Comparison of ENCODE assay signal across 8 mouse cellular contexts in the genomic region with DNA sequence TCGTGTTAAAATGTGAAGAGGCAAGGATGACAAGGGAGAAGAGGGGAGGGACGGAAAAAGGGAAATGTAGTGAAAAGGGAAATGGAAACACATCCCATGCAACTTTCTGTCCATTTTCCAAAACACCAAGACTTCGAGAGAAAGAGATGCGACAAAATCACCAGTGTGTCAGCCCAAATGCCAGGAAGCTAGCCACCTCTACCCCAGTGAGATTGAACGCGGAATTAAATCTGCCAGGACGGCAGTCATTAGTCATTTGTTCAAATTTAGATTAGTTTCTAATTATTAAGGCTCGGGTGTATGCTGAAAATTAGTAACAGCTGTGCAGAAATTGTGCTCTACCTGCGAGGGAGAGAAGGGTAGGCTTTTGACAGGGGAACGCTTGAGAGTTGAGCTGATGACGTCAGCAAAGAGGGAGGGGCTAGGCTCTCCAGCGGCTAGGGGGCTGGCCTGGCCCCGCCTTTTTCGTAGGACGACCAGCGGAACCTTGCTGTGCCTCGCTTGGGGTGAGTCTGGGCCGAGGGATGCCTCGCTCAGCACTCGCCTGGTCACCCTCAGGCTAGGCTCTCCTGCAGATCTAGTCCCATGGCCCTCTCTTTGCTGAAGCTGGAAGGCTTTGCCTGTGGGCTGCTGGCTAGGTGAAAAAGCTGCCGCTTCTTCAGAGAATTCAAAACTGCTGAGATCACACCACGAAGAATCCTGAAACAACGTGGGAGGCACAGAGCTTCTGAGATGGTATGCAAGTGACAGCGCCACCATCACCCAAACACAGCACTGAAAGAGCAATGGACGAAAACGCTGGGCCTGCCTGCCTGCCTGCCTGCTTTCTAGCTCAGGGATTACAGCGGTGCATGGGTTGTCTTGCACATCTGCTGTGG. TPM values are rescaled to one million over a fixed set of nuclear protein-coding genes. Genes with fewer than 3 reads are reported as not detected.
DNase-seq lines count a peak whose midpoint lies in the region; ATAC-seq and TF ChIP-seq lines count a peak whose summit lies in the region.

No protein-coding gene starts in this region.

- peaks cover 15% of the 10 kb centered on the region for H3K36me3 ChIP-seq in embryonic facial prominence, embryonic 14.5 days (ENCODE audit: control insufficient read depth, insufficient read depth, low read length)
- H3K36me3 ChIP-seq in heart, embryonic 11.5 days (ENCODE audit: control insufficient read depth, insufficient read depth, low read length), result no peaks in the 10 kb centered on the region
- peaks cover 22% of the 10 kb centered on the region for H3K36me3 ChIP-seq in kidney, embryonic 15.5 days
- H3K36me3 ChIP-seq in limb, embryonic 14.5 days (ENCODE audit: control insufficient read depth, insufficient read depth, low read length), result peaks cover 2% of the 10 kb centered on the region; the same call in 1 of the 2 replicates
- H3K36me3 ChIP-seq in midbrain, embryonic 14.5 days (ENCODE audit: control insufficient read depth, insufficient read depth, low read length), result 0 out of 2 replicates have a peak, but pooled peaks cover 5% of the 10 kb centered on the region

- peak overlapping the region; percentile 42 for H3K4me3 ChIP-seq in embryonic facial prominence, embryonic 14.5 days (ENCODE audit: low read depth, low read length)
- peak overlapping the region; percentile 50 for H3K4me3 ChIP-seq in heart, embryonic 11.5 days (ENCODE audit: low read depth, low read length)
- H3K4me3 ChIP-seq in kidney, embryonic 15.5 days (replicated peaks), result peak overlapping the region; percentile 39
- peak overlapping the region; percentile 46 for H3K4me3 ChIP-seq in limb, embryonic 14.5 days (replicated peaks; ENCODE audit: low read length)
- H3K4me3 ChIP-seq in midbrain, embryonic 14.5 days (replicated peaks; ENCODE audit: low read depth, low read length), result peak overlapping the region; percentile 45

- TF ChIP-seq POLR2A in limb, embryonic 14.5 days (IDR thresholded peaks at IDR 0.05; ENCODE audit: borderline replicate concordance, extremely low read depth, insufficient read depth, insufficient read length), result no peak

- peak; percentile 91 for ATAC-seq in embryonic facial prominence, embryonic 14.5 days (ENCODE audit: low read depth)
- peak; percentile 74 for ATAC-seq in heart, embryonic 11.5 days (replicated peaks; ENCODE audit: insufficient number of reproducible peaks, low FRiP score, low TSS enrichment)
- ATAC-seq in kidney, embryonic 15.5 days (replicated peaks; ENCODE audit: low FRiP score), result peak; percentile 93
- peak; percentile 89 for ATAC-seq in limb, embryonic 14.5 days (ENCODE audit: low FRiP score, low read depth)
- ATAC-seq in midbrain, embryonic 14.5 days (ENCODE audit: low FRiP score, low TSS enrichment), result peak; percentile 93

- H3K27ac ChIP-seq in embryonic facial prominence, embryonic 14.5 days (replicated peaks; ENCODE audit: low read depth, low read length), result no peak overlapping the region; the same call in 1 of the 2 replicates
- H3K27ac ChIP-seq in heart, embryonic 11.5 days (ENCODE audit: low read depth, low read length), result no peak overlapping the region
- H3K27ac ChIP-seq in kidney, embryonic 15.5 days, result no peak overlapping the region
- H3K27ac ChIP-seq in limb, embryonic 14.5 days (replicated peaks; ENCODE audit: low read depth, low read length), result no peak overlapping the region
- peak overlapping the region; percentile 74 for H3K27ac ChIP-seq in midbrain, embryonic 14.5 days (replicated peaks; ENCODE audit: low read depth, low read length)

- H3K27me3 ChIP-seq in embryonic facial prominence, embryonic 14.5 days (replicated peaks; ENCODE audit: control insufficient read depth, insufficient read depth, low read length), result no peaks in the 10 kb centered on the region
- H3K27me3 ChIP-seq in heart, embryonic 11.5 days (ENCODE audit: control insufficient read depth, insufficient read depth, low read length), result no peaks in the 10 kb centered on the region
- no peaks in the 10 kb centered on the region for H3K27me3 ChIP-seq in kidney, embryonic 15.5 days
- no peaks in the 10 kb centered on the region for H3K27me3 ChIP-seq in limb, embryonic 14.5 days (ENCODE audit: control insufficient read depth, insufficient read depth, low read length)
- no peaks in the 10 kb centered on the region for H3K27me3 ChIP-seq in midbrain, embryonic 14.5 days (ENCODE audit: control insufficient read depth, insufficient read depth, low read length)

- H3K9me3 ChIP-seq in embryonic facial prominence, embryonic 14.5 days (ENCODE audit: control insufficient read depth, low read length), result no peaks in the 10 kb centered on the region
- no peaks in the 10 kb centered on the region for H3K9me3 ChIP-seq in heart, embryonic 11.5 days (replicated peaks; ENCODE audit: control insufficient read depth, low read length)
- no peaks in the 10 kb centered on the region for H3K9me3 ChIP-seq in kidney, embryonic 15.5 days (replicated peaks)
- no peaks in the 10 kb centered on the region for H3K9me3 ChIP-seq in limb, embryonic 14.5 days (ENCODE audit: control insufficient read depth, low read length)
- H3K9me3 ChIP-seq in midbrain, embryonic 14.5 days (ENCODE audit: control insufficient read depth, low read length), result no peaks in the 10 kb centered on the region

- no peaks in the 10 kb centered on the region; the same call in 1 of the 2 replicates for H3K4me1 ChIP-seq in embryonic facial prominence, embryonic 14.5 days (ENCODE audit: control insufficient read depth, insufficient read depth, low read length)
- 0 out of 2 replicates have a peak, but pooled peaks cover 2% of the 10 kb centered on the region for H3K4me1 ChIP-seq in heart, embryonic 11.5 days (ENCODE audit: control insufficient read depth, insufficient read depth, low read length)
- peaks cover 8% of the 10 kb centered on the region; the same call in 1 of the 2 replicates for H3K4me1 ChIP-seq in kidney, embryonic 15.5 days
- peaks cover 3% of the 10 kb centered on the region; the same call in 1 of the 2 replicates for H3K4me1 ChIP-seq in limb, embryonic 14.5 days (ENCODE audit: control insufficient read depth, insufficient read depth, low read length)
- no peaks in the 10 kb centered on the region for H3K4me1 ChIP-seq in midbrain, embryonic 14.5 days (ENCODE audit: control insufficient read depth, insufficient read depth, low read length)

- peak; percentile 11 for DNase-seq in spleen, adult 12 weeks (ENCODE audit: low spot score)
- DNase-seq in spleen, postnatal 36 days (ENCODE audit: low spot score in 2 of 2), result no peak
- DNase-seq in embryonic facial prominence, embryonic 14.5 days (ENCODE audit: low spot score), result peak; percentile 89
- DNase-seq in limb, embryonic 14.5 days (ENCODE audit: low spot score), result peak; percentile 88
- peak; percentile 92 for DNase-seq in midbrain, embryonic 14.5 days
- peak; percentile 63 for DNase-seq in telencephalon, adult 2 months (ENCODE audit: low read depth, low spot score)

- 18% methylated on average over 24 of the region's 27 CpGs for WGBS in embryonic facial prominence, embryonic 14.5 days
- WGBS in heart, embryonic 11.5 days (ENCODE audit: insufficient replicate concordance), result 19% methylated on average over 27 of the region's 27 CpGs
- 25% methylated on average over 27 of the region's 27 CpGs for WGBS in kidney, embryonic 15.5 days
- WGBS in limb, embryonic 14.5 days, result 18% methylated on average over 27 of the region's 27 CpGs
- WGBS in midbrain, embryonic 14.5 days, result 23% methylated on average over 27 of the region's 27 CpGs

- peak overlapping the region; percentile 60 for H3K9ac ChIP-seq in embryonic facial prominence, embryonic 14.5 days (ENCODE audit: low read depth, low read length)
- H3K9ac ChIP-seq in heart, embryonic 11.5 days (ENCODE audit: low read depth, low read length), result peak overlapping the region; percentile 59; the same call in 1 of the 2 replicates
- peak overlapping the region; percentile 8; the same call in 1 of the 2 replicates for H3K9ac ChIP-seq in kidney, embryonic 15.5 days
- H3K9ac ChIP-seq in limb, embryonic 14.5 days (ENCODE audit: low read depth, low read length, severe bottlenecking), result peak overlapping the region; percentile 59
- peak overlapping the region; percentile 49 for H3K9ac ChIP-seq in midbrain, embryonic 14.5 days (replicated peaks; ENCODE audit: low read length)

- peak overlapping the region; percentile 64 for H3K4me2 ChIP-seq in embryonic facial prominence, embryonic 14.5 days (ENCODE audit: low read depth, low read length)
- H3K4me2 ChIP-seq in heart, embryonic 11.5 days, result peak overlapping the region; percentile 91
- H3K4me2 ChIP-seq in kidney, embryonic 15.5 days, result peak overlapping the region; percentile 65
- H3K4me2 ChIP-seq in limb, embryonic 14.5 days (replicated peaks; ENCODE audit: low read depth, low read length, severe bottlenecking), result peak overlapping the region; percentile 79
- H3K4me2 ChIP-seq in midbrain, embryonic 14.5 days (ENCODE audit: low read length), result peak overlapping the region; percentile 67

RNA-seq across cellular contexts. Expression of a gene that starts 15.9 kb away (rescaled TPM):
- 5.5 and 7.7 TPM in 2 replicates for polyA plus RNA-seq in embryonic facial prominence, embryonic 14.5 days (2014; fragmentation: Nextera tagmentation; extraction: Ambion mirVana)
- polyA plus RNA-seq in heart, embryonic 11.5 days (2014; fragmentation: Nextera tagmentation; extraction: Ambion mirVana), result 1.1 and 1.9 TPM in 2 replicates
- polyA plus RNA-seq in kidney, embryonic 15.5 days (2015; fragmentation: Nextera tagmentation; extraction: Ambion mirVana), result 5.2 and 5.5 TPM in 2 replicates
- polyA plus RNA-seq in limb, embryonic 14.5 days (2012; rRNA removed), result 3.8 and 4.0 TPM in 2 replicates
- polyA plus RNA-seq in limb, embryonic 14.5 days (2014; fragmentation: Nextera tagmentation; extraction: Ambion mirVana), result 2.7 and 3.7 TPM in 2 replicates
- polyA plus RNA-seq in midbrain, embryonic 14.5 days (2014; fragmentation: Nextera tagmentation; extraction: Ambion mirVana), result 3.4 and 3.5 TPM in 2 replicates

Comparison
In these comparisons a context has a peak if more than half of its experiments do, and no peak if none do; other contexts are left out.
1. DNase-seq: peak in spleen, adult 12 weeks (single experiment), embryonic facial prominence, embryonic 14.5 days (single experiment), limb, embryonic 14.5 days (single experiment), midbrain, embryonic 14.5 days (single experiment) and telencephalon, adult 2 months (single experiment); none in spleen, postnatal 36 days (0 of 2).
2. H3K9ac ChIP-seq: peak in every context shown above with its lines; median percentile 60 in embryonic facial prominence, embryonic 14.5 days; 59 in heart, embryonic 11.5 days; 59 in limb, embryonic 14.5 days; 49 in midbrain, embryonic 14.5 days; 8 in kidney, embryonic 15.5 days.
3. Peak in every context shown above with its lines, with median percentiles within 50 percentile points of each other: ATAC-seq, H3K4me2 ChIP-seq and H3K4me3 ChIP-seq.